Mouse (Mus musculus) cortical plate, adult 2 months (tissue): Measurements from ENCODE around the gene Fryl.

Experiments
- CTCF ChIP-seq: fragments of 200-500 bp; IDR thresholded peaks from 2 replicates; pipeline ENCODE4 v1.5.1; 2011; ENCODE audit warnings: mild to moderate bottlenecking, control low read depth, low read length; ENCODE audit not compliant: insufficient read depth; ENCODE audit errors: extremely low read depth
- POLR2A ChIP-seq: fragments of 200-500 bp; IDR thresholded peaks from 2 replicates; pipeline ENCODE4 v1.6.1; 2011; ENCODE audit warnings: mild to moderate bottlenecking, low read length, control low read depth; ENCODE audit not compliant: insufficient read depth; ENCODE audit errors: extremely low read depth

DNA sequence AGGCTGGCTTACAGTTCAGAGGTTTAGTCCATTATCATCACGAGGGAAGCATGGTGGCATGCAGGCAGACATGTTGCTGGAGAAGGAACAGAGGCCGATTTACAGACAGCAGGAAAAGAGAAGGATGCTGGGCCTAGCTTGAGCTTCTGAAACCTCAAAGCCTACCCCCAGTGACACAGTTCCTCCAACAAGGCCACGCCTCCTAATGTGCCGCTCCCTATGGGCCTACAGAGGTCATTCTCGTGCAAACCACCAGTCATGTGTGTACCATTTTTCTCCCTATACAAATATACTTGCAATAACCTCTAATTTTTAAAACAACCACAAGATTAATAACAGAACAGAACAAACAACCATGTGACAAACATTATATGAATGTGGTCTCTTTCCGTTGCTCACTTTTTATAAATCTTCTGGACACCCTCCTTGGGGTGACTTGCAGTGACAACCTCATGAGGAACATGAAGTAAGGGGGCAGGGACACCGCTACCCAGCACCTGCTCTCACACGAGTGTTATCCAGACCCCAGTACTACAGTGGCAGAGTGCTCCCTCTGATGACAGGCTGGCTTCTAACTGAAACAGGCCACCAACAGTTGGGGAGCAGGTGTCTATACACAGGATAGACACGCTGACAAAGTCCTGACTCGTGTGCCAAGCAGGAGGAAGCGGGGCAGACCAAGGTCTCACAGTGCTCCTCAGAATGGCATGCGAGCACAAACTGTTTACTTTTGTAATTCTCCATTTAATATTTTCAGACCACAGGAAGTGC lies 80.9 kb downstream of the Fryl start:
- TF ChIP-seq POLR2A (no peak), CTCF (no peak)
